Mouse (Mus musculus) c-Kit-positive CD71-negative TER-119-negative erythroid progenitor cells, embryonic 14.5 days (primary cell): ENCODE data around the gene Npw.
A peak's percentile ranks its signal among the peaks of the same experiment; 100 is the strongest.

Experiments
- DNase-seq: peaks from one replicate; pipeline ENCODE4 v3.0.0-alpha.2; 2013; ENCODE audit warnings: low read depth

Gene Npw

GRCm38 (mm10) chr17:24658017-24658758 is at the start of gene Npw:
Gene Npw, minus strand, starts transcription at chr17:24658457.
- no peak for DNase-seq

GRCm38 (mm10) chr17:24707801-24708425 is 49.7 kb upstream of the Npw start:
- no peak for DNase-seq

GRCm38 (mm10) chr17:24706982-24707800 is 48.9 kb upstream of the Npw start, which contains the start of gene Tbl3:
Gene Tbl3, minus strand, starts transcription at chr17:24707660.
- DNase-seq, result peak; percentile 89

GRCm38 (mm10) chr17:24705821-24706220 is 47.6 kb upstream of the Npw start:
- DNase-seq, result no peak

- no peak for DNase-seq
These were observed 43.0 kb upstream of the Npw start for GRCm38 (mm10) chr17:24701251-24701650.

GRCm38 (mm10) chr17:24699473-24699872 is 41.2 kb upstream of the Npw start:
- DNase-seq, result no peak

- DNase-seq, result no peak
These were observed 40.5 kb upstream of the Npw start for GRCm38 (mm10) chr17:24698715-24699114.

- no peak for DNase-seq
These were observed 39.7 kb upstream of the Npw start for GRCm38 (mm10) chr17:24697985-24698384.

GRCm38 (mm10) chr17:24696011-24696697 is 37.9 kb upstream of the Npw start, which contains the start of the genes Gfer and Noxo1:
Gene Gfer, minus strand, starts transcription at chr17:24696156.
Gene Noxo1, plus strand, starts transcription at chr17:24696234.
- peak; percentile 72 for DNase-seq

GRCm38 (mm10) chr17:24695326-24696010 is 37.2 kb upstream of the Npw start:
- no peak for DNase-seq

- DNase-seq, result no peak
These were observed 34.1 kb upstream of the Npw start for GRCm38 (mm10) chr17:24692385-24692784.

- DNase-seq, result no peak
These were observed 31.2 kb upstream of the Npw start, which contains the start of gene Syngr3 for GRCm38 (mm10) chr17:24689251-24690081. Gene Syngr3, minus strand, starts transcription at chr17:24689955.

- no peak for DNase-seq
These were observed 29.3 kb upstream of the Npw start for GRCm38 (mm10) chr17:24687599-24687998.

GRCm38 (mm10) chr17:24687146-24687595 is 28.9 kb upstream of the Npw start:
- no peak for DNase-seq

GRCm38 (mm10) chr17:24686514-24686913 is 28.3 kb upstream of the Npw start:
- DNase-seq, result no peak

- no peak for DNase-seq
These were observed 19.3 kb upstream of the Npw start for GRCm38 (mm10) chr17:24677500-24678080.

- no peak for DNase-seq
These were observed 18.6 kb upstream of the Npw start for GRCm38 (mm10) chr17:24676877-24677276.

- DNase-seq, result peak; percentile 75
These were observed 17.9 kb upstream of the Npw start for GRCm38 (mm10) chr17:24676187-24676586.

- DNase-seq, result no peak
These were observed 16.0 kb upstream of the Npw start for GRCm38 (mm10) chr17:24674277-24674676.

- no peak for DNase-seq
These were observed 13.9 kb upstream of the Npw start for GRCm38 (mm10) chr17:24672141-24672540.
